Mouse (Mus musculus): ENCODE results near the gene Tpsg1. TPM values are rescaled to one million over a fixed set of nuclear protein-coding genes. Genes with fewer than 3 reads are reported as not detected.

Gene Tpsg1
- polyA plus RNA-seq, 1 experiment from 2014 or later = not detected

DNA sequence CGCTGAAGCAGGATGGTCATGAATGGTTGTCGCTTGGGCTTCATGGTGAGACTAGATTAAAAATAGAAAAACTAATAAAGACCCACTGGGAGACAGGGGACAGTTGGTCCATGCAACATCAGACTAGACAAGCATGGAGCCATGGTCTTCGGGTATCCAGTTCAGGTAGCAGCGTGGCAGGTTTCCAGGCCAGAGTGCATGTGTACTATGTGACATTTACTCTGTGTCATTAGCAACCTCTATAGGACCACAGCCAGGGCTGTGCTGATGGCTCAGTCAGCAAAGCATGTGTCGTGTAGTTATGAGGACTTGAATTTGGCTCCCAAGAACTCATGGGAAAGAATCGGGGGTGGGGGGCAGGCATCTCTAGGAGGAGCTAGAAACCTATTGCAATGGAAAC, 29.1 kb upstream of the Tpsg1 start:
- TF ChIP-seq CTCF (IDR thresholded peaks at IDR 0.05; ENCODE audit: low read depth) (no peak), EP300 (IDR thresholded peaks at IDR 0.05; ENCODE audit: low read depth) (no peak)
- H3K27me3 ChIP-seq (ENCODE audit: insufficient read depth, low read length) = no peaks in the 10 kb centered on the region
- H3K27ac ChIP-seq (ENCODE audit: low read depth) = peak overlapping the region; percentile 68
- H3K36me3 ChIP-seq (replicated peaks; ENCODE audit: insufficient read depth, low read length) = no peaks in the 10 kb centered on the region
- H3K9ac ChIP-seq (replicated peaks) = no peak overlapping the region
- H3K9me3 ChIP-seq (ENCODE audit: low read length) = no peaks in the 10 kb centered on the region
- WGBS (ENCODE audit: insufficient replicate concordance) = 72% methylated on average over 6 of the region's 6 CpGs
- H3K4me3 ChIP-seq (ENCODE audit: low read depth, low read length) = no peak overlapping the region
- H3K4me1 ChIP-seq (ENCODE audit: insufficient read depth) = peaks cover 17% of the 10 kb centered on the region
- DNase-seq (peak; percentile 50), ATAC-seq (peak; percentile 54)
- H3K4me2 ChIP-seq (ENCODE audit: low read depth, low read length) = no peak overlapping the region

DNA sequence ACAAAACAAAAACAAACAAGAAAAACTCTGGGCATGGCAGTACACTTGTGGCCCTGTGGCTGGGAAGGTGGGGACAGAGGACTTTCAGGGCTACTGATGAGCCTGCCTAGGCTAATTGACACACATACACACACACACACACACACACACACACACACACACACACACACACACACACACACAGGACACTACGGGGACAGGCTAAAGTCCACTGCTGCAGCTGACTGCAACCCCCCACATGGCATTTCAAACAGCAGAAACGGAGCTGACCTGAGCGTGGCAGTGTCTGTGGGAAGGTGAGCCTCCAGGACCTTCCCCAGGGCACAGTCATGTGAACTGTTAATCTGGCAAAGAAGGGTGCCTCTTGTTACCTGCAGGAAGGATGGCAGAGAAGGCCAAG, 27.6 kb upstream of the Tpsg1 start:
- no peaks in the 10 kb centered on the region for H3K36me3 ChIP-seq (replicated peaks; ENCODE audit: insufficient read depth, low read length)
- H3K4me2 ChIP-seq (ENCODE audit: low read depth, low read length) = no peak overlapping the region
- TF ChIP-seq CTCF (IDR thresholded peaks at IDR 0.05; ENCODE audit: low read depth) = no peak
- TF ChIP-seq EP300 (IDR thresholded peaks at IDR 0.05; ENCODE audit: low read depth) = no peak
- no peaks in the 10 kb centered on the region for H3K9me3 ChIP-seq (ENCODE audit: low read length)
- peak; percentile 76 for DNase-seq
- peak overlapping the region; percentile 71 for H3K27ac ChIP-seq (ENCODE audit: low read depth)
- no peak overlapping the region for H3K4me3 ChIP-seq (ENCODE audit: low read depth, low read length)
- H3K9ac ChIP-seq (replicated peaks) = no peak overlapping the region
- ATAC-seq = peak; percentile 93
- WGBS (ENCODE audit: insufficient replicate concordance) = 54% methylated on average over 3 of the region's 3 CpGs
- H3K4me1 ChIP-seq (ENCODE audit: insufficient read depth) = peaks cover 17% of the 10 kb centered on the region
- no peaks in the 10 kb centered on the region for H3K27me3 ChIP-seq (ENCODE audit: insufficient read depth, low read length)

DNA sequence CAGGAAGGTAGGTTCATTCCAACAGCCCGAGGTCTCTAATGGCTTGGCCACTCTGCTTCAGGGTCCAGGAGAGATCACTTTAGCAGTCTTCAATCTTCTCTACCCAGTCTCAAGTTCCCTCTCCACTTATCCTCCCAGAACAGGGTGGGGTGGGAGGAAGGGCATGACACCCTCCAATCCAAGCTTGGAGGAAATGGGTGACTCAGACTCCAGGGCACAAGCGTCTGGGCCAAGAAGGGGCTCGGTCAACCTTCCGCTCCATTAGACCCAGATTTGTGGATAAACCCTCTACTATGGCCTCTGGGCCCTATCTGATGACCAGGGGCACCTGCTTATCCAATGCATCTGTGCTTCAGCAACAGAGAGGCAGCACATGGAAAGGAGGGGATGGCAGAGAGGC, 23.6 kb upstream of the Tpsg1 start, which contains the start of gene Tpsab1:
Tpsab1 (minus strand) TSS at position 101 of the 400 bp plus-strand sequence.
- Histone ChIP-seq H3K27ac (ENCODE audit: low read depth) (no peak within 1 kb of the TSS), H3K36me3 (replicated peaks; ENCODE audit: insufficient read depth, low read length) (no peaks in the 10 kb centered on the region), H3K9ac (replicated peaks) (no peak within 1 kb of the TSS), H3K4me3 (ENCODE audit: low read depth, low read length) (no peak within 1 kb of the TSS), H3K27me3 (ENCODE audit: insufficient read depth, low read length) (no peaks in the 10 kb centered on the region), H3K9me3 (ENCODE audit: low read length) (no peaks in the 10 kb centered on the region), H3K4me1 (ENCODE audit: insufficient read depth) (peaks cover 12% of the 10 kb centered on the region), H3K4me2 (ENCODE audit: low read depth, low read length) (no peak within 1 kb of the TSS)
- no peak for ATAC-seq
- WGBS (ENCODE audit: insufficient replicate concordance) = 77% methylated on average over 4 of the region's 4 CpGs
- DNase-seq = no peak
- TF ChIP-seq CTCF (IDR thresholded peaks at IDR 0.05; ENCODE audit: low read depth) = no peak
- TF ChIP-seq EP300 (IDR thresholded peaks at IDR 0.05; ENCODE audit: low read depth) = no peak

DNA sequence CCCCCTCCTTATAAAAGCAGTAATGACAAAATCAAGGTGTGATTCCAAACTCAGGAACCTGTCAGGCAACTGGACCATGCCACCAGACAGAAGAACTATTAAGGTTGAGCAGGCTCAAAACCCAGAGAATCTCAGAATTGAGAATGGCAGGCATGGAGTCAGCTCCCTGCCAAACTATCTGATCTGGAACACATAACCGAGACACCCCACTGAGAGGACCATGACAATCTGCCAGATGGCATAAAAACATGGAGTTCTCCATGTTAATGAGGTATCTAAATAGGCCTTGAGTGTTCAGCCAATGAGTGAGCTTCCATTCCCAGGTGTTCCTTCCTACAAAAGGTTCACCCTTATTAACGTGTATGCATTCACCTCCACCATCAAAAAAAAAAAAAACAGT, 7.8 kb upstream of the Tpsg1 start:
- WGBS (ENCODE audit: insufficient replicate concordance) = 53% methylated on average over 2 of the region's 2 CpGs

DNA sequence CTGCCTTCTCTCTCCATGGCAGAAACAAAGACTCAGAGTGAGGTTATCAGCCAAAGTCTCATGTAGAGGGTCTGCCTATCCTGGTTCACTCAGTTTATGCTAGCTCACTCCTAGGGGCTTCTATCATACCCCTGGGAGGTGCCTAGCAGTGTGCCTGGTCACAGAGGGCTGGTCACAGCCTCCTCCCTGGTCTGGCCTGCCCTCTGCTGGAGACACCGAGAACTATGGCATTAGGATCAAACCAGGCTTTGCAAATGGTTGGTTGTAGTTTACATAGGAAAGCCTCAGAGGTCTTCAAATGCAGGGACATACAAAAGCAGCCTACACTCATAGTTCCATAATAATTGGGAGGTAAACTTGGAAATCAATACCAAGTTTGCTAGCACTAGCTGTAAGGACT, 5.3 kb upstream of the Tpsg1 start:
- 0% methylated on average over 1 of the region's 1 CpGs for WGBS (ENCODE audit: insufficient replicate concordance)

More for the DNA sequence above, 7.8 kb upstream of the Tpsg1 start:
- H3K27me3 ChIP-seq (ENCODE audit: insufficient read depth, low read length) = no peaks in the 10 kb centered on the region
- TF ChIP-seq CTCF (IDR thresholded peaks at IDR 0.05; ENCODE audit: low read depth) = no peak
- no peak for TF ChIP-seq EP300 (IDR thresholded peaks at IDR 0.05; ENCODE audit: low read depth)
- no peaks in the 10 kb centered on the region for H3K4me1 ChIP-seq (ENCODE audit: insufficient read depth)
- ATAC-seq (no peak), DNase-seq (no peak)
- H3K27ac ChIP-seq (ENCODE audit: low read depth) = no peak overlapping the region
- H3K4me3 ChIP-seq (ENCODE audit: low read depth, low read length) = no peak overlapping the region
- H3K9me3 ChIP-seq (ENCODE audit: low read length) = no peaks in the 10 kb centered on the region
- H3K36me3 ChIP-seq (replicated peaks; ENCODE audit: insufficient read depth, low read length) = no peaks in the 10 kb centered on the region
- no peak overlapping the region for H3K4me2 ChIP-seq (ENCODE audit: low read depth, low read length)
- no peak overlapping the region for H3K9ac ChIP-seq (replicated peaks)

DNA sequence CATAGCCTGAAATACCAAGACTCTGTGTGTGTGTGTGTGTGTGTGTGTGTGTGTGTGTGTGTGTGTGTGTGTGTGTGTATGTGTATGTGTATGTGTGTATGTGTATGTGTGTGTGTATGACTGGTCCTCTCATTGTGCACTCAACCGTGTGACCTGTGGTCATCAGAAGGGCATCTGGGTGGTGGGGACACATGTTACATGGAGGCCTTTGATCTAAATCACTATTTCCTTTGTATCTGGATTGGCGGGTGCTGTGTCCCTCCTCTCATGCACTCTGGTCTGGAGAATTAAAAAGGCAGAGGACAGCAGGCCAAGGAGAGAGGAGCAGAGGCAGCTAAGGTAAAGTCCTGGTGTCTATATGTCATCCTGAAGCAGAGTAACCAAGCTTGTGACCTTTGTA, 3.1 kb upstream of the Tpsg1 start, which contains the start of gene Tpsb2:
Tpsb2 (plus strand) TSS at position 301 of the 400 bp plus-strand sequence.
- TF ChIP-seq CTCF (IDR thresholded peaks at IDR 0.05; ENCODE audit: low read depth) = no peak
- no peak for TF ChIP-seq EP300 (IDR thresholded peaks at IDR 0.05; ENCODE audit: low read depth)
- DNase-seq = no peak
- Histone ChIP-seq H3K9me3 (ENCODE audit: low read length) (no peaks in the 10 kb centered on the region), H3K36me3 (replicated peaks; ENCODE audit: insufficient read depth, low read length) (no peaks in the 10 kb centered on the region), H3K4me3 (ENCODE audit: low read depth, low read length) (no peak within 1 kb of the TSS), H3K27me3 (ENCODE audit: insufficient read depth, low read length) (no peaks in the 10 kb centered on the region), H3K9ac (replicated peaks) (no peak within 1 kb of the TSS), H3K27ac (ENCODE audit: low read depth) (no peak within 1 kb of the TSS), H3K4me1 (ENCODE audit: insufficient read depth) (0 out of 2 replicates have a peak, but pooled peaks cover 2% of the 10 kb centered on the region), H3K4me2 (ENCODE audit: low read depth, low read length) (no peak within 1 kb of the TSS)
- 52% methylated on average over 2 of the region's 2 CpGs for WGBS (ENCODE audit: insufficient replicate concordance)
- no peak for ATAC-seq

More for the DNA sequence above, 5.3 kb upstream of the Tpsg1 start:
- H3K4me2 ChIP-seq (ENCODE audit: low read depth, low read length) = no peak overlapping the region
- TF ChIP-seq EP300 (IDR thresholded peaks at IDR 0.05; ENCODE audit: low read depth) = no peak
- TF ChIP-seq CTCF (IDR thresholded peaks at IDR 0.05; ENCODE audit: low read depth) = peak; percentile 90
- no peak overlapping the region for H3K27ac ChIP-seq (ENCODE audit: low read depth)
- peak; percentile 75 for DNase-seq
- peak; percentile 40; the same call in 1 of the 2 replicates for ATAC-seq
- no peak overlapping the region for H3K9ac ChIP-seq (replicated peaks)
- H3K9me3 ChIP-seq (ENCODE audit: low read length) = no peaks in the 10 kb centered on the region
- no peaks in the 10 kb centered on the region for H3K36me3 ChIP-seq (replicated peaks; ENCODE audit: insufficient read depth, low read length)
- no peaks in the 10 kb centered on the region for H3K27me3 ChIP-seq (ENCODE audit: insufficient read depth, low read length)
- H3K4me3 ChIP-seq (ENCODE audit: low read depth, low read length) = no peak overlapping the region
- H3K4me1 ChIP-seq (ENCODE audit: insufficient read depth) = no peaks in the 10 kb centered on the region

Data from liver, postnatal 0 days (tissue).